Mouse (Mus musculus) myocyte (in vitro differentiated cells): ENCODE data around the gene Gm20388. TPM values are rescaled to one million over a fixed set of nuclear protein-coding genes. Genes with fewer than 3 reads are reported as not detected.

Experiments used
- H3K27me3 ChIP-seq: one replicate; pipeline ENCODE4 v1.6.1; 2011; ENCODE audit not compliant: control insufficient read depth, insufficient read depth, insufficient read length
- H3K36me3 ChIP-seq: one replicate; pipeline ENCODE4 v1.6.1; 2011; ENCODE audit not compliant: control insufficient read depth, insufficient read depth
- H3K4me2 ChIP-seq: one replicate; pipeline ENCODE4 v1.6.1; 2011; ENCODE audit warnings: low read depth, control low read depth
- H3K4me3 ChIP-seq: one replicate; pipeline ENCODE4 v1.5.1; 2011; ENCODE audit warnings: mild to moderate bottlenecking, control low read depth, moderate library complexity
- H3K79me2 ChIP-seq: one replicate; pipeline ENCODE4 v1.6.1; 2011; ENCODE audit not compliant: control insufficient read depth, insufficient read depth
- H3ac ChIP-seq: one replicate; pipeline ENCODE4 v1.6.1; 2011; ENCODE audit not compliant: control insufficient read depth, insufficient read length
- CEBPB ChIP-seq: IDR thresholded peaks from 2 replicates; pipeline ENCODE4 v1.6.1; 2011; ENCODE audit warnings: mild to moderate bottlenecking, moderate library complexity; ENCODE audit not compliant: poor library complexity, insufficient read depth, severe bottlenecking
- E2F4 ChIP-seq: IDR thresholded peaks from one replicate; pipeline ENCODE4 v1.6.1; 2011; ENCODE audit warnings: mild to moderate bottlenecking, control low read depth, moderate library complexity; ENCODE audit not compliant: insufficient read depth
- MAX ChIP-seq: IDR thresholded peaks from one replicate; pipeline ENCODE4 v1.6.1; 2011; ENCODE audit warnings: low read depth, mild to moderate bottlenecking, control low read depth
- MYOD1 ChIP-seq, 3 experiments: IDR thresholded peaks; one replicate each; pipeline ENCODE4 v1.6.1; 2011; ENCODE audit warnings: control low read depth in 2 of 3, low read depth in 2 of 3, mild to moderate bottlenecking in 2 of 3, moderate library complexity in 1 of 3; ENCODE audit not compliant: insufficient read length in 2 of 3, control insufficient read depth in 1 of 3
- MYOG ChIP-seq, 3 experiments: IDR thresholded peaks; one replicate each; pipeline ENCODE4 v1.6.1; 2011; ENCODE audit warnings: control low read depth in 2 of 3, low read depth in 2 of 3, mild to moderate bottlenecking in 2 of 3; ENCODE audit not compliant: insufficient read length in 2 of 3, control insufficient read depth in 1 of 3, insufficient read depth in 1 of 3
- POLR2A ChIP-seq: IDR thresholded peaks from one replicate; pipeline ENCODE4 v1.6.1; 2011; ENCODE audit warnings: low read depth, mild to moderate bottlenecking, control low read depth, moderate library complexity; ENCODE audit not compliant: insufficient read length
- POLR2AphosphoS2 ChIP-seq: IDR thresholded peaks from one replicate; pipeline ENCODE4 v1.6.1; 2011; ENCODE audit warnings: low read depth, control low read depth; ENCODE audit not compliant: insufficient read length
- REST ChIP-seq: IDR thresholded peaks from one replicate; pipeline ENCODE4 v1.6.1; 2011; ENCODE audit warnings: mild to moderate bottlenecking, control low read depth, moderate library complexity; ENCODE audit not compliant: insufficient read depth, insufficient read length
- SRF ChIP-seq: IDR thresholded peaks from one replicate; pipeline ENCODE4 v1.6.1; 2011; ENCODE audit warnings: low read depth; ENCODE audit not compliant: control insufficient read depth, insufficient read length
- TCF12 ChIP-seq: IDR thresholded peaks from one replicate; pipeline ENCODE4 v1.6.1; 2011; ENCODE audit warnings: mild to moderate bottlenecking, control low read depth; ENCODE audit not compliant: poor library complexity, insufficient read depth, severe bottlenecking
- TCF3 ChIP-seq: IDR thresholded peaks from one replicate; pipeline ENCODE4 v1.6.1; 2011; ENCODE audit warnings: low read depth, control low read depth; ENCODE audit not compliant: insufficient read length
- USF1 ChIP-seq: IDR thresholded peaks from one replicate; pipeline ENCODE4 v1.6.1; 2011; ENCODE audit warnings: low read depth, mild to moderate bottlenecking, control low read depth, moderate library complexity
- polyA plus RNA-seq: library from polyadenylated mRNA; unstranded; fragments of >200 nt; fragmentation: generic; extraction: Trizol; gene quantifications from one replicate; pipeline ENCODE4 v1.2.1, GENCODE M21; 2012; ENCODE audit warnings: missing spikeins

Gene Gm20388
- polyA plus RNA-seq, 1 experiment, result 15.3 TPM

GRCm38 (mm10) chr8:120205916-120206315 is 295.3 kb downstream of the Gm20388 start:
- H3K27me3 ChIP-seq, result no peaks in the 10 kb centered on the region
- H3K36me3 ChIP-seq, result no peaks in the 10 kb centered on the region
- no peak overlapping the region for H3ac ChIP-seq
- no peak overlapping the region for H3K4me2 ChIP-seq
- no peak for TF ChIP-seq USF1
- no peak for TF ChIP-seq REST
- no peak for TF ChIP-seq TCF12
- TF ChIP-seq E2F4, result no peak
- TF ChIP-seq CEBPB, result no peak
- no peak for TF ChIP-seq SRF
- TF ChIP-seq MYOG (IDR thresholded peaks at IDR 0.05; ENCODE audit: control insufficient read depth in 1 of 3, insufficient read depth in 1 of 3, insufficient read length in 2 of 3, low read depth in 2 of 3), result no peak
- no peak for TF ChIP-seq MAX
- H3K79me2 ChIP-seq, result no peaks in the 10 kb centered on the region
- H3K4me3 ChIP-seq, result no peak overlapping the region

DNA sequence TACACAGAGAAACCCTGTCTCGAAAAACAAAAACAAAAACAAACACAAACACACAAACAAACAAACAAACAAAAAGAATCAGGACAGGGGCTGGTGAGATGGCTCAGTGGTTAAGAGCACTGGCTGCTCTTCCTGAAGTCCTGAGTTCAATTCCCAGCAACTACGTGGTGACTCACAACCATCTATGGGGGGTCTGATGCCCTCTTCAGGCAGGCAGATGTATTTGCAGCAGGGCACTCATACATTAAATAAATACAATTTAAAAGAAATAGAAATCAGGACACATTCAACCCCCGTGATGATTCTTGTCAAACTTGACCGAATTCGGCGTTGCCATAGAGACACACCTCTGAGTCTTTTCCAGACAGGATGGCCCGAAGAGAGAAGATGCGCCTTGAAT is 296.7 kb downstream of the Gm20388 start:
- Histone ChIP-seq H3K36me3 (no peaks in the 10 kb centered on the region), H3K4me2 (no peak overlapping the region), H3K27me3 (no peaks in the 10 kb centered on the region), H3K4me3 (no peak overlapping the region), H3K79me2 (no peaks in the 10 kb centered on the region), H3ac (no peak overlapping the region)
- TF ChIP-seq MAX (no peak), REST (no peak), SRF (no peak), POLR2AphosphoS2 (no peak), USF1 (no peak)

DNA sequence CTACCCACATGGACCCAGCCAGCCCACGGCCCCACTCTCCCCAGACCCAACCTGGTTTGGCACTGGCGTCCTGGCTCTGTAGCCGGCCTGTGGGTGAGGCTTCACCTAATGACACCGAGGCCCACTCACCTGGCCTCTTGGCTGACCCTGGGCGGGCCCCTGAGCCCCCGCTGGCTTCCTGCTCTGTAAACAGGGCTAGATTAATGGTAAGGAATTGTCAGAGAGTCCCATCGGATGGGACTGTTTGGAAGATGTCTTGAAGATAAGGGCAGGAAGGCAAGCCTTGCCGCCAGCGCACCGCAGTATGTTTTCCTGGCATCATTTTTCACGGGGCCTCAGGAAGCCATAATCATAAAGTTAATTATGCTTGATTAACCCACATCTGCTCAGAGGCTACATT is 297.5 kb downstream of the Gm20388 start:
- no peak overlapping the region for H3ac ChIP-seq
- H3K36me3 ChIP-seq, result no peaks in the 10 kb centered on the region
- H3K4me2 ChIP-seq, result no peak overlapping the region
- no peaks in the 10 kb centered on the region for H3K79me2 ChIP-seq
- H3K4me3 ChIP-seq, result no peak overlapping the region
- H3K27me3 ChIP-seq, result no peaks in the 10 kb centered on the region
- TF ChIP-seq TCF12 (no peak), POLR2AphosphoS2 (no peak), CEBPB (no peak), E2F4 (no peak), MYOG (IDR thresholded peaks at IDR 0.05; ENCODE audit: control insufficient read depth in 1 of 3, insufficient read depth in 1 of 3, insufficient read length in 2 of 3, low read depth in 2 of 3) (no peak), MAX (no peak), TCF3 (no peak), MYOD1 (IDR thresholded peaks at IDR 0.05; ENCODE audit: control insufficient read depth in 1 of 3, insufficient read length in 2 of 3, low read depth in 2 of 3) (no peak), SRF (no peak), USF1 (no peak), REST (no peak), POLR2A (no peak)

GRCm38 (mm10) chr8:120211345-120211744 is 300.7 kb downstream of the Gm20388 start:
- no peaks in the 10 kb centered on the region for H3K27me3 ChIP-seq
- no peaks in the 10 kb centered on the region for H3K36me3 ChIP-seq
- H3K4me3 ChIP-seq, result no peak overlapping the region
- no peaks in the 10 kb centered on the region for H3K79me2 ChIP-seq
- no peak for TF ChIP-seq REST
- no peak for TF ChIP-seq TCF3
- TF ChIP-seq MYOG (IDR thresholded peaks at IDR 0.05; ENCODE audit: control insufficient read depth in 1 of 3, insufficient read depth in 1 of 3, insufficient read length in 2 of 3, low read depth in 2 of 3), result no peak
- no peak for TF ChIP-seq POLR2AphosphoS2
- TF ChIP-seq MAX, result no peak
- no peak for TF ChIP-seq CEBPB
- no peak overlapping the region for H3ac ChIP-seq
- H3K4me2 ChIP-seq, result no peak overlapping the region

GRCm38 (mm10) chr8:120212596-120212995 is 302.0 kb downstream of the Gm20388 start:
- Histone ChIP-seq H3K36me3 (no peaks in the 10 kb centered on the region), H3K27me3 (no peaks in the 10 kb centered on the region), H3K4me3 (no peak overlapping the region), H3ac (no peak overlapping the region), H3K4me2 (no peak overlapping the region), H3K79me2 (no peaks in the 10 kb centered on the region)
- TF ChIP-seq POLR2A (no peak), MAX (no peak), TCF3 (peak; percentile 55), MYOD1 (IDR thresholded peaks at IDR 0.05; ENCODE audit: control insufficient read depth in 1 of 3, insufficient read length in 2 of 3, low read depth in 2 of 3) (peak in 2 of 3 experiments; percentile 63 to 90), POLR2AphosphoS2 (no peak), TCF12 (peak; percentile 43), SRF (peak; percentile 22), USF1 (no peak), MYOG (IDR thresholded peaks at IDR 0.05; ENCODE audit: control insufficient read depth in 1 of 3, insufficient read depth in 1 of 3, insufficient read length in 2 of 3, low read depth in 2 of 3) (peak; percentile 31 to 96 (median 81)), CEBPB (no peak), E2F4 (no peak), REST (no peak)
